Mouse (Mus musculus): ENCODE measurements around the gene Nol10.

- no peak for TF ChIP-seq CTCF (conservative IDR thresholded peaks at IDR 0.05; ENCODE audit: low read length)
- no peak for TF ChIP-seq POU5F1 (IDR thresholded peaks at IDR 0.05; ENCODE audit: borderline replicate concordance, low read length)
- TF ChIP-seq NANOG (IDR thresholded peaks at IDR 0.05; ENCODE audit: borderline replicate concordance, low read length) = no peak
Observed at GRCm38 (mm10) chr12:17411797-17412526, 63.7 kb downstream of the Nol10 start.

Data from E14TG2a.4 (cell line).